Mouse (Mus musculus) lung, postnatal 25 days (tissue): ENCODE measurements around the gene Mcpt8.
"Not testable (repeated sequence)": the region's sequence is repeated elsewhere in the genome, so short reads cannot be mapped to it uniquely, and the experiment has no call there.

Experiments
- DNase-seq: peaks from one replicate; pipeline ENCODE4 v3.0.0; 2022; ENCODE audit warnings: low spot score

The Mcpt8 gene

GRCm38 (mm10) chr14:56085167-56085566 lies at the start of gene Mcpt8:
Gene Mcpt8 (minus strand): TSS chr14:56085273.
- no peak for DNase-seq

GRCm38 (mm10) chr14:56133675-56134074 lies 48.6 kb upstream of the Mcpt8 start:
- DNase-seq, result not testable (repeated sequence)

GRCm38 (mm10) chr14:56132508-56132907 lies 47.4 kb upstream of the Mcpt8 start, which contains the start of gene Gzmd:
Gene Gzmd (minus strand): TSS chr14:56132608.
- DNase-seq, result not testable (repeated sequence)

GRCm38 (mm10) chr14:56128341-56128740 lies 43.3 kb upstream of the Mcpt8 start:
- DNase-seq, result no peak

GRCm38 (mm10) chr14:56123516-56123915 lies 38.4 kb upstream of the Mcpt8 start:
- DNase-seq, result no peak

- DNase-seq, result no peak
Observed at GRCm38 (mm10) chr14:56120525-56120924, 35.5 kb upstream of the Mcpt8 start, which contains the start of gene Gzme. Gene Gzme (minus strand): TSS chr14:56120625.

- DNase-seq, result not testable (repeated sequence)
Observed at GRCm38 (mm10) chr14:56115531-56116310, 30.6 kb upstream of the Mcpt8 start.

- no peak for DNase-seq
Observed at GRCm38 (mm10) chr14:56105447-56106180, 20.5 kb upstream of the Mcpt8 start.

- no peak for DNase-seq
Observed at GRCm38 (mm10) chr14:56105016-56105415, 19.9 kb upstream of the Mcpt8 start.

- DNase-seq, result no peak
Observed at GRCm38 (mm10) chr14:56103452-56103851, 18.4 kb upstream of the Mcpt8 start.

- DNase-seq, result no peak
Observed at GRCm38 (mm10) chr14:56102386-56102785, 17.3 kb upstream of the Mcpt8 start, which contains the start of gene Ctsg. Gene Ctsg (minus strand): TSS chr14:56102574.

- no peak for DNase-seq
Observed at GRCm38 (mm10) chr14:56098940-56099339, 13.9 kb upstream of the Mcpt8 start.

- DNase-seq, result no peak
Observed at GRCm38 (mm10) chr14:56097597-56097996, 12.5 kb upstream of the Mcpt8 start.

- no peak for DNase-seq
Observed at GRCm38 (mm10) chr14:56093353-56093752, 8.3 kb upstream of the Mcpt8 start.

- DNase-seq, result no peak
Observed at GRCm38 (mm10) chr14:56086711-56087110, 1.6 kb upstream of the Mcpt8 start.

- DNase-seq, result no peak
Observed at GRCm38 (mm10) chr14:56082016-56082415, 3.1 kb downstream of the Mcpt8 start.

- not testable (repeated sequence) for DNase-seq
Observed at GRCm38 (mm10) chr14:56062213-56062612, 22.9 kb downstream of the Mcpt8 start, which contains the start of gene Mcpt4. Gene Mcpt4 (minus strand): TSS chr14:56062313.

- no peak for DNase-seq
Observed at GRCm38 (mm10) chr14:56057722-56058121, 27.4 kb downstream of the Mcpt8 start.

- no peak for DNase-seq
Observed at GRCm38 (mm10) chr14:56055408-56055807, 29.7 kb downstream of the Mcpt8 start.

- not testable (repeated sequence) for DNase-seq
Observed at GRCm38 (mm10) chr14:56041792-56042191, 43.3 kb downstream of the Mcpt8 start, which contains the start of gene Mcpt2. Gene Mcpt2 (plus strand): TSS chr14:56042041.

- DNase-seq, result peak; percentile 1
Observed at GRCm38 (mm10) chr14:56034433-56034832, 50.6 kb downstream of the Mcpt8 start.
